Mouse (Mus musculus) urinary bladder, postnatal 14 days (tissue): ENCODE data around the gene Erbin.

Experiments
- DNase-seq: peaks from one replicate; pipeline ENCODE4 v3.0.0; 2021; ENCODE audit warnings: low spot score

The Erbin gene

DNA sequence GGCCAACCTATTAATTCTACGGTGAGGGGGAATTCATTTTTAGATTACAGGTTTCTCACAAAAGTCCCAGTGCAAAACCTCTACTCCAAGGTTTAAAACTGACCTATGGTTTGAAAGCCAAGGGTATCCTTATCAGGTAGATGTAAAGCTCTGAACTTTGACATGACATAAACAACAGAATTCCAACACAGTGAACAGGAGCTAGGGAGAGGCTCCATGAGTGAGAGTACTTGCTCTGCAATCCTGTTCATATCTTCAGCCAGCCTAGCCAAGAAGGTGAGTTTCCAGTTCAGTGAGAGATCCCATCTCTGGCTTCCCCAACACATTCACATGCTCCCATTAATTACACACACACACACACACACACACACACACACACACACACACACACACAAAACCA lies 9.7 kb downstream of the Erbin start:
- no peak for DNase-seq

DNA sequence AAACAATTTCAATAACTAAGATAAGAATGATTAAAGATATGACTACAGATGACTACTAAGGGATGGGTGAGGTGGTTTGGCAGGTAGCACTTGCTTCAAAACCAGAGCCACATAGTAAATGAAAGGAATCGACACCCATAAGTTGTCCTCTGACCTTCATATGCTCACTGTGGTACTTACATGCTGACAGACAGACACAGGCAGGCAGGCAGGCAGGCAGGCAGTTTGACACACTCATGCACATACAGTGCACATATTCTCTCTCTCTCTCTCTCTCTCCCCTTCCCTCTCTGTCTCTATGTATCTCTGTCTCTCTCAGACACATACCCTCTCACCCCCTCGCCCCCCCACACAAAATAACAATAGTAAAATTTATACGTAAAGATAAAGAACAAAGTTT lies 10.4 kb downstream of the Erbin start:
- no peak for DNase-seq

DNA sequence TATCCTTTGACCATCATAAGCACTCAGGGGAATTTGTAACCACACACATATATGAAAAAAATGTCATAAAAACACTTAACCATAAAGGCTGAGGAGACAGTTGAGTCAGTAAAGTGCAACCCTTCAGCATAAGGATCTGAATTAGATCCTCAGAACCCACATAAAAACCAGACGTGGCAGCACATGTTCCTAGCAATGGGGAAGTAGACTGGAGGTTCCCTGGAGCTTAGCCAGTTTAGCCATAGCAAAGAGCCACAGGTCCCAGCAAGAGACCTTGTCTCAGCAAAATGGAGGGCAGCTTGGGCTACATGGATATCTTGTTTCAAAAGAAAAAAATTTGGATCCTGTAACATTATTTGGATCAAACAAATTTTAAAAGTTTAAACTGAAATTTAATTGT lies 20.3 kb downstream of the Erbin start:
- DNase-seq: no peak

- no peak for DNase-seq
Measured at GRCm38 (mm10) chr13:103897606-103898005, 22.7 kb downstream of the Erbin start.

DNA sequence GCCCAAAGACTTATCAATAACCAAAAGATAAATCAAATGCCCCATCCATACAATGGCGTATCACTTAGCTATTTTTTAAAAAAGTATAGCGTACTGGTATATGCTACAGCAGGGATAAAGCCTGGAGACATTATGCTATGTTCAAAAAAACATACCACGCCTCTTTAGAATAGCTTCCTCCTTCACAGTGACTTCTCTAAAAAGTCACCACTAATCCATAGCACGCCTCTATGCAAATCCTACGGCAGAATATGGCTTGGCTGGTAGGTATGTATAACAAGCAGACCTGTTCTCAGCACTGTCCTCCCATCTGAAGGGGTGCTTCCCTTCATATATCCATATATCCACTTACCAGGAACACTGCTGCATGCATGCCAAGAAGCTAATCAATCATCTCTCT lies 27.2 kb downstream of the Erbin start:
- no peak for DNase-seq

DNA sequence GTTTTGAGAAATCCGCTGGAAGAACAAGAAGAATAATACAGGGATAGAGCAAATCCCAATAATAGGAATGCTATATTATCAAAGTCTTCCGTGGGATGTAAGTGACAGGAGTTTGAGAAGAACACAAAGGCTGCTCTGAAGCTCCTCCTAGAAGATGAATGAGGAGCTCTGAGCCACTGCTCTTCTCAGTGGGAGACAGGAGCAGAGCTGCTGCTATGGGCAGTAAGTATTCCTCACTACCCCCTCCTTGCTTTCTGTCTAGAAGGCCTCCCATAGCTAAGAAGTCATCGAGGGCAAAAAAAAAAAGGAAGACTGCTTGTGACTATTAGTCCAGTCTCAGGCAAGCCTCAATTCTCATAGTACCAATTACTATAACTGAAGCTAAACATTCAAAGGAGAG lies 30.3 kb downstream of the Erbin start:
- no peak for DNase-seq

DNA sequence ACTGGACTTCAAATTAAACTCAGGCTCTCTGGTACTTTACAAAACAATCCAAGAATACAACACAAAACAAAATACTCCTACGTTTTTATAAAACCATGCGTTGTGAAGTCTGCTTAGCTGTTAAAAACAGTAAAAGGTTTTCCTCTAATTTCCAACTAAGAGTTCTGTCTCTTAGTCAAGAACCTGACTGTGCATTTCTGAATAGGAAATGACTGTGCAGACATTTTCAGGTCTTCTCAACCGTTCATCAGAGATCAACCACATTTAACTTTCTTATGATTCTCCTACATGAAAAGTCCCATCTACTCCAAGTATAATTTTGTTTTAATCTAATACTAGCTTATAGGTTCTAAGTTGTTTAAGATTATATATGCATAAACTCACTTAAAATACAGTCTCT lies 33.8 kb downstream of the Erbin start:
- DNase-seq: no peak

DNA sequence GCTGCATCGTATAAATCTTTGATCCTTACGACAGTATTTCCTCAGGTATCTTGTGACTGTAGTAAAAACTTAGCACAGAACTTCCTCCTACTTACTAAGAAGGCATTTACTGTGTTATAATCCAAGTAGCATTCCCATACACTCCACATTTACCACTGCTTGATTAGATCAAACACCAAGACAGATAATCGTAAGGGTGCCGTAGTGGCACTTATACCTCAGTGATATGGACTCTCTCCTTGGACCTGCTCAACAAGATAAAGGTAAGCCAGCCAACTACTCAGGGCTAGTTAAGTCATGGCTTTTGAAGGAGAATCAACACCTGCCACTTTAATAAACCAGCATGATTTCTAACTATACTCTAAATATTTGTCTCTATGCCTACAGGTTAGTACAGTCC lies 39.1 kb downstream of the Erbin start:
- DNase-seq: no peak

DNA sequence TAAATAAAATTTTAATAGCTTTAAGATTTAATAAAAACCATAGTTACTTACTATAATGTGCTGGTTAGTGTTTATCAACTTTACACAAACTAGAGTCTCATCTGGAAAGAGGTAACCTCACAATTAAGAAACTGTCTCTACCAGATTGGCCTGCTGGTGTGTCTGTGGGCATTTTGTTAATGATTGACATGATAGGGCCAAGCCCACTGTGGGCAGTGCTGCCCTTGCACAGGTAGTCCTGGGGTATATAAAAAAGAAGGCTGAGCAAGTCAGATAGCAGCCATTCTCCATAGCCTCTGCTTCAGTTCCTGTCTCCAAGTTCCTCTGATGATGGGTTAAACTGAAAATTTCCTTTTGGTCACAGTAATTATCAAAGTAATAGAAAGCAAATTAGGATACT lies 43.6 kb downstream of the Erbin start:
- DNase-seq: no peak

- DNase-seq: no peak
Measured at GRCm38 (mm10) chr13:103875823-103876514, 44.3 kb downstream of the Erbin start.

- DNase-seq: peak; percentile 42
Measured at GRCm38 (mm10) chr13:103870786-103871185, 49.5 kb downstream of the Erbin start.

DNA sequence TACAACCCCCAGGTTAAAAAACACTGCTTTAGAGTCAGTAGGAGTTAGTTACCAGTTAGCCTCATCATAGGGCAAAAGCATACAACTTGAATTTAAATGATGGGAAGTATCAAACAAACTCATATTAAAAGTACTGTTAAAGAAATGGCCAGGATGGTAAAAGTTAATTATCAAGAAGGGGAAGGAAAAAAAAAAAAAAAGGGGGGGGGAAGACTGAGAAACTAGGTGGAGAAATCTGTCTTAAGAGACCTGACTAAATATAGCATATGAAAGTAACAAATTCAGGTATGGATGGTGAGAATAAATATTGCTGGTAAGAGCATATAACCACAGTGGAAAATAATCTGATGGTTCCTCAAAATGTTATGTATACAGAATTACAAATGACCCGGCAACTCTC lies 50.2 kb downstream of the Erbin start:
- DNase-seq: no peak

- no peak for DNase-seq
Measured at GRCm38 (mm10) chr13:103868875-103869274, 51.4 kb downstream of the Erbin start.

- no peak for DNase-seq
Measured at GRCm38 (mm10) chr13:103862041-103862440, 58.3 kb downstream of the Erbin start.

- no peak for DNase-seq
Measured at GRCm38 (mm10) chr13:103859041-103859440, 61.3 kb downstream of the Erbin start.

GRCm38 (mm10) chr13:103847614-103848013 lies 72.7 kb downstream of the Erbin start:
- DNase-seq: no peak

DNA sequence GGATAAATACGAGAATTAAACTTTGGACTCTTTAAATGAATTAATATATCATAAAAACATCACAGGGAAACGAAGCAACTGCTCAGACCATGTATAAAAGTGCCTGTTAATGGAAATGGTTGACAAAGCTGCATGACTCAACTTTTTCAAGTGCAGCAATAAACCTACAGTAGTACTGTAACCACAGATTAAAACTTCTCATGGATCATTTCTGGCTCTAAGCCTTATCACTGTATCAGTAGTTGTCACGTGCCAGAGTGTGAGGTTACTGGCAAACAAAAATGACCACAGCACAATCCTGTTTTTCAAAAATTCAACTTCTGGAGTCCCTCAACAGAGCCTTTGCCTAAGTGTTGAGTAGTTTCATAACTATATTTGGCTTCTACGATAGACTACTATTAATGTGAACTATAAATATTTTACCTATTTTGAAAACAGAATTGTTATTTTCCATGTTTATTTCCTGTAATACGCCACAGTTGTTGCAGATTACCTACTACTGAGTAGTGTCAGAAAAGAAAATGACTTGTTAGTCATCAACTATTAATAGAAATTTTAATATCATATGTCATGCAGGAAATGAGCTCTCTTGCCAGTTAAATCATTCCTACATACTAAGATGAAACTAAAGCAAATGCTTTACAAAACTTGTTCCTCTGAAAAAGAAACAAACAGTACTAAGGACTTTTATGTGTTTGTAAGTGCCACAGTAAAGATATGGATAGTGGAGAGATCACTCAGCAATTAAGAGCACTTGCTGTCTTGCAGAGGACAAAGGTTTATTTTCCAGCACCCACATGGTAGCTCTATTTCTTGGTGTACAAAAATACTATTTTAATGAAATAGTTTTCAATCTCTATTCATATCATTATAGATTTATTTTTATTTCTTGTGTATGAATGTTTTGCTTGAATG lies 78.8 kb downstream of the Erbin start:
- DNase-seq: no peak

- peak; percentile 14 for DNase-seq
Measured at GRCm38 (mm10) chr13:103838619-103839018, 81.7 kb downstream of the Erbin start.

DNA sequence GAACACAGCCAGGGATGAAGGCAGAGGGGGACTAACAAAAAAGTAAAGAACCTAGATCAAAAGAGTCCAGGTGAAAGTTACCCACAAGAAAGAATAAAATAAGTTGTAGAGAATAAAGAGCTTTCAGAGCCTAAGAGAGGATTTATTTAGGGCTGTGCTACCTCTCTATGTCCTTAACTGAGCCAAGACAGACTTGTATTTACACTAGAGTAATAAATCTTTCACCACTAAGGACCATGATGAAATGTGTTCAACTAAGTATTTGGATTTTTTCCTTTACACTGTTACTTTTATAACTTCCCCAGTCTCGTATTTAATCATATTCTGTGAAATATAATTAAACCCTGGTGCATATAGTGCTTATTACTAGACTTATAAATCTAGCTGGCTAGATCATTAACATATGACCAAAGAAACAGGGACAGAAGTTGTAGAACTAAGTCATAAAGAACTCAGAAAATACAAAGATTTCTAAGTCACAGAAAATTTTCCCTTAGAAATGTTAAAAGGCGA lies 90.6 kb downstream of the Erbin start:
- no peak for DNase-seq

GRCm38 (mm10) chr13:103822270-103822669 lies 98.0 kb downstream of the Erbin start:
- no peak for DNase-seq

- DNase-seq: no peak
Measured at GRCm38 (mm10) chr13:103819377-103819776, 100.9 kb downstream of the Erbin start.

DNA sequence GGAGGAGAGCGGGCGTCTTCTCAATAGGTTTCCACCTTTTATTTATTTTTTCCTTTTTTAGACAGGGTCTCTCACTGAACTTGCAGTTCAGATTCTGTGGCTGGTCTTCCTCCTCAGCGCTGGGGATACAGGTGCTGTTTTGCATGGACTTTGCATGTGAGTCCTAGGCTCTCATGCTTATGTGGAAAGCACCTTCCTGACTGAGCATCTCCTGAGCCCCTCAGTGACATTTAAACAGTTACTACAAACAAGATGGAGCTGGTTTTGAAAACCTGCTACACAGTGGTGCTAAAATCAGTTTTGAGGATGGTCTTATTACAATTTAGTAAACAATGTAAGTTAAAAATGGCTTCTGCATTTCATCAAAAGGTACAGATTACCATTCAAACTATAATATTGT lies 102.4 kb downstream of the Erbin start:
- DNase-seq: no peak

- DNase-seq: no peak
Measured at GRCm38 (mm10) chr13:103807464-103807863, 112.8 kb downstream of the Erbin start.
